Mouse (Mus musculus) bone marrow, adult 2 months (tissue): ENCODE measurements around the gene Gm10188.

Source experiments
- CTCF ChIP-seq: fragments of 200-500 bp; IDR thresholded peaks from 2 replicates; pipeline ENCODE4 v1.5.1; 2011; ENCODE audit warnings: low read length, control low read depth; ENCODE audit not compliant: control insufficient read depth, insufficient read depth
- POLR2A ChIP-seq: fragments of 200-500 bp; IDR thresholded peaks from 2 replicates; pipeline ENCODE4 v1.6.1; 2011; ENCODE audit warnings: low read depth, mild to moderate bottlenecking, control low read depth, low read length, borderline replicate concordance; ENCODE audit not compliant: control insufficient read depth

- TF ChIP-seq CTCF (no peak), POLR2A (no peak)
These were observed 7.4 kb downstream of the Gm10188 start for GRCm38 (mm10) chr1:132222166-132222565.
